Mouse (Mus musculus) intestine, embryonic 16.5 days (tissue): ENCODE data around the gene Emc9. TPM values are rescaled to one million over a fixed set of nuclear protein-coding genes. Genes with fewer than 3 reads are reported as not detected.

Experiments used
- ATAC-seq: fragments of 200-750 bp; cut with Nextera tagmentation; 2 replicates; pipeline ENCODE4 v1.8.0; 2017; ENCODE audit warnings: moderate TSS enrichment, moderate library complexity
- H3K27ac ChIP-seq: fragments of 300-500 bp; sonication (generic); 2 replicates; pipeline ENCODE4 v1.5.1; 2014; ENCODE audit warnings: mild to moderate bottlenecking, low read length
- H3K27me3 ChIP-seq: fragments of 300-500 bp; sonication (generic); replicated peaks from 2 replicates; pipeline ENCODE4 v1.6.1; 2014; ENCODE audit warnings: low read length, control low read depth, mixed read lengths; ENCODE audit not compliant: control insufficient read depth, insufficient read depth
- H3K36me3 ChIP-seq: fragments of 300-500 bp; sonication (generic); 2 replicates; pipeline ENCODE4 v1.6.1; 2014; ENCODE audit warnings: low read length, control low read depth; ENCODE audit not compliant: control insufficient read depth, insufficient read depth
- H3K4me1 ChIP-seq: fragments of 300-500 bp; sonication (generic); 2 replicates; pipeline ENCODE4 v1.6.1; 2014; ENCODE audit warnings: low read length, control low read depth, mixed read lengths; ENCODE audit not compliant: control insufficient read depth, insufficient read depth
- H3K4me2 ChIP-seq: fragments of 300-500 bp; sonication (generic); 2 replicates; pipeline ENCODE4 v1.6.1; 2014; ENCODE audit warnings: low read depth, low read length, control low read depth
- H3K4me3 ChIP-seq: fragments of 300-500 bp; sonication (generic); 2 replicates; pipeline ENCODE4 v1.5.1; 2014; ENCODE audit warnings: mild to moderate bottlenecking, low read length
- H3K9ac ChIP-seq: fragments of 300-500 bp; sonication (generic); 2 replicates; pipeline ENCODE4 v1.6.1; 2014; ENCODE audit warnings: low read depth, low read length
- H3K9me3 ChIP-seq: fragments of 300-500 bp; sonication (generic); 2 replicates; pipeline ENCODE4 v1.6.1; 2016; ENCODE audit warnings: low read length, control low read depth; ENCODE audit not compliant: control insufficient read depth
- WGBS: fragments of 180-500 bp; shearing (Covaris S2); extraction: QIAGEN DNeasy Blood & Tissue Kit; methylation state at CpG from one replicate; pipeline ENCODE4 v1.1.7; 2014; 5-methylcytosine and 5-hydroxymethylcytosine counted together
- polyA plus RNA-seq: library from polyadenylated mRNA; unstranded; fragments of >200 nt; fragmentation: Nextera tagmentation; extraction: Ambion mirVana; gene quantifications from 2 replicates; pipeline ENCODE4 v1.2.1, GENCODE M21; 2015

Gene Emc9
- polyA plus RNA-seq, result 14.0 and 15.6 TPM in 2 replicates

DNA sequence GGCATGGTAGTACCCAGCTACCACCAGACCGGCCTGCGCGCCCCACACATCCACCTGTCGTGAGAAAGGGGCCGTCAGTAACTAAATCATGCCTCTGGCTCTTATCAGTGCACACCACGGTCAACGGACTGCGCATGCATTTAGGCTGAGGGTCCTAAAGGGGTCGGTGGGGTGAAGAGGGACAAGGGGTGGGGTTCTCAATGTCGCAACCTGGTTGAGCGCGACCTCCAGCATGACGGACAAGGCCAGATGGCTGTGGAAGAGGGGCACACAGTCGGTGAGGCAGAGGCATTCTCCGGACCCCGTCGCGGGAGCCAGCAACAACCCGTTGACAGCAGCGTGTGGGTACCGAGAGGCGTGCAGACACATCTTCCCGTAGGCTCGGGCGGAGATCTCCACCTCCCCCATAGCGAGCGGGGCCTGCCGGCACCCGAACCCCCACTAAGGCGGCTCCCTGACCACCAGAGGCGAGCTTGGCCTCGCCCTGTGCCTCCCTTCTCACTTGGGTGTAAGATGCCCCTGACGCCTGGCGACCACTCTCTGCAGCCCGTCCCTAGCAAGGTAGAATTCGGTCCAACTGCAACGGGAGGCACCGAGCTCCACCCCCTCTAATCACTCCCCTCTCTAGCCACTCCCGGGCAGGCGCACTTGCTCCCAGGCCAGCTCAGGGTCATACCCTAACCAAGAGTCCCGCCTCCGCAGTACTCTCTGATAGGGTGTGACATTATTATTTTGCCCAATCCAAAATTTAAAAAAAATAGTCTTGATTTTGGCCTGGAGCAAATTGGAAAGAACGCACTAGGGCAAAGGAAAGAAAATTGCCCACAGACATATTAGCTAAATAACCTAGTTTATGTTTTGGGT, at the start of gene Emc9:
Emc9 (minus strand) TSS at position 601 of the 864 bp plus-strand sequence.
- no peaks in the 10 kb centered on the region for H3K9me3 ChIP-seq
- peak within 1 kb of the TSS; percentile 70 for H3K27ac ChIP-seq
- peaks cover 12% of the 10 kb centered on the region for H3K36me3 ChIP-seq
- peak within 1 kb of the TSS; percentile 74 for H3K9ac ChIP-seq
- 4% methylated on average over 42 of the region's 43 CpGs for WGBS
- H3K4me2 ChIP-seq, result peak within 1 kb of the TSS; percentile 91
- H3K4me3 ChIP-seq, result peak within 1 kb of the TSS; percentile 64
- H3K27me3 ChIP-seq, result no peaks in the 10 kb centered on the region
- ATAC-seq, result peak; percentile 94
- peaks cover 9% of the 10 kb centered on the region for H3K4me1 ChIP-seq

DNA sequence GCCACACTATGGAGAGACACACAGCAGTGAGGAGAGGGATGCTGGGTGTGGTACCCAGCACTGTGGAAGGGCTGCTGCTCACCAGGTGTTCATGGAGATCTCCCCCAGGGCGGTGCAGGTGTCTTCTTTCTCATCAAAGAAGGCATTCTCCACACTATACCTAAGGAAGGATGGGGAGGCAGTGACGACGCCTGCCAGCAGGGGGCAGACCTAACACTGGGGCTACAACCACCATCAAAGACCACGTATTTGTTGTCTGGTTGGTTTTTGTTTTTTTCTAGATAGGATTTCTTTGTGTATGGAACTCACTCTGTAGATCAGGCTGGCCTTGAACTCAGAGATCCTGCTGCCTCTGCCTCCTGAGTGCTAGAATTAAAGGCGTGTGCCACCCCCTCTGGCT, 44.2 kb upstream of the Emc9 start:
- Histone ChIP-seq H3K27ac (no peak overlapping the region), H3K9ac (no peak overlapping the region), H3K9me3 (no peaks in the 10 kb centered on the region), H3K27me3 (no peaks in the 10 kb centered on the region), H3K36me3 (peaks cover 59% of the 10 kb centered on the region), H3K4me1 (peaks cover 5% of the 10 kb centered on the region; the same call in 1 of the 2 replicates), H3K4me3 (no peak overlapping the region), H3K4me2 (no peak overlapping the region)
- WGBS, result 52% methylated on average over 5 of the region's 5 CpGs
- ATAC-seq, result no peak

DNA sequence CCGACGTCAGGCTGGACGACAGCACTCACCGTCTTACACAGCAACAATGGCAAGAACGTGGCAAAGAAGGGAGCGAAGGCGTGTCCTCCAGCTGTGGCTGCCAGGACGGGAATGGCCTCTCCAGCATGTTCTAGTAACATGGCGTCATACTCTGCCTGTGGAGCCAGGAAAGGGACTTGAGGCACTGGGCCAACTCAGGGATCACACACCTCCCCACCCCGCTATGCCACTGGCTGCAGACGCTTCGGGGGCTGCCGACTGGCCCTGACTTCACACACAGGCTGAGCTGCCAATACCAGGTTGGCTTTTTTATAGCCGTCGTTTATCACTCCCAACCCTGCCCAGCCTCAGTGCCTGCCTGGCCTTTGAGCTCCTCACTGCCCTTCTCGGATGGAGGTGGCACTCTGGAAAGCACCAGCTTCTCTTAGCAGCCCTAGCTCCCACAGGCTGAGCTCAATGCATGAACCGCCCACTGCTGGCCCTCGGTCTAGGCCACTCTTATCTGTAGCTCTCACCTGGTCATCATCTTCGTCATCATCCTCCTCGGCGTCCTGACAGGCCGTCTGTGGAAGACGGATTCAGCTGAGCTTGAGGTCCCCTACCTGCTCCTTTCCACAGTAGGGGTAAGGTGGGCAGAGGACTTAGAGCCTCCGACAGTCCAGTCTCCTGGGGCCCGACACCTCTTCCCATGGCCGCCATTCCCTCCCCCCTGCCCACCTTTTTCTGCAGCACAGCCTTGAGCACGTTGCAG, 43.1 kb upstream of the Emc9 start:
- H3K9me3 ChIP-seq, result no peaks in the 10 kb centered on the region
- 77% methylated on average over 27 of the region's 27 CpGs for WGBS
- no peak overlapping the region for H3K4me2 ChIP-seq
- H3K27me3 ChIP-seq, result no peaks in the 10 kb centered on the region
- H3K4me3 ChIP-seq, result no peak overlapping the region
- ATAC-seq, result no peak
- no peak overlapping the region for H3K27ac ChIP-seq
- H3K9ac ChIP-seq, result no peak overlapping the region
- peaks cover 52% of the 10 kb centered on the region for H3K36me3 ChIP-seq
- peaks cover 5% of the 10 kb centered on the region; the same call in 1 of the 2 replicates for H3K4me1 ChIP-seq

DNA sequence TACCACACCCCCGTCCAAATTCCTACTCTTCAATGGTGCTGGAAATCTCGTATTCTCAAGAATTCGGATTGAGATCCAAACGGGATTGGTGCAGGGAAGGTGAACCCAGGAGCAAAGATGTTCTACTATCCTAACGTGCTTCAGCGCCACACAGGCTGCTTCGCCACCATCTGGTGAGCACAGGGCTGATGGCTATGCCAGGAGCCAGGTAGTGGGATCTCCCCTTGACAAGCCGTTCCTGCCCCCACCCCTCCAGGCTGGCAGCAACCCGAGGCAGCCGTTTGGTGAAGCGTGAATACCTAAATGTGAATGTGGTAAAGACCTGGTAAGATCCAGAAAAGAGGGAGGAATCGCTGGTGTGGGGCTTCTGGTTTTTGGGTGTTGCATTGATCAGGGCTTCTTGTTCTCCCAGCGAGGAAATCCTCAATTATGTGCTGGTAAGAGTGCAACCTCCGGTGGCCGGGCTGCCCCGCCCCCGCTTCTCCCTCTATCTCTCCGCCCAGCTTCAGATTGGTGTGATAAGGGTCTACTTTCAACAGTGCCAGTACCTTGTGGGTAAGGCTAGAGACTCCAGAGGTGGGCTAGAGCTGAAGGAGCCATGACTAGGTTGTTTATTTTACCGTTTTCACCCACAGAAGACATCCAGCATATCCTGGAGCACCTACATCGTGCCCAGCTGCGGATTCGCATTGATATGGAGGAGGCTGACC, 33.5 kb upstream of the Emc9 start:
- Histone ChIP-seq H3K4me1 (peaks cover 9% of the 10 kb centered on the region; the same call in 1 of the 2 replicates), H3K4me2 (peak overlapping the region; percentile 49), H3K36me3 (no peaks in the 10 kb centered on the region), H3K9me3 (no peaks in the 10 kb centered on the region), H3K27ac (no peak overlapping the region), H3K9ac (peak overlapping the region; percentile 46; the same call in 1 of the 2 replicates), H3K27me3 (no peaks in the 10 kb centered on the region), H3K4me3 (peak overlapping the region; percentile 37)
- 34% methylated on average over 22 of the region's 22 CpGs for WGBS
- no peak for ATAC-seq

DNA sequence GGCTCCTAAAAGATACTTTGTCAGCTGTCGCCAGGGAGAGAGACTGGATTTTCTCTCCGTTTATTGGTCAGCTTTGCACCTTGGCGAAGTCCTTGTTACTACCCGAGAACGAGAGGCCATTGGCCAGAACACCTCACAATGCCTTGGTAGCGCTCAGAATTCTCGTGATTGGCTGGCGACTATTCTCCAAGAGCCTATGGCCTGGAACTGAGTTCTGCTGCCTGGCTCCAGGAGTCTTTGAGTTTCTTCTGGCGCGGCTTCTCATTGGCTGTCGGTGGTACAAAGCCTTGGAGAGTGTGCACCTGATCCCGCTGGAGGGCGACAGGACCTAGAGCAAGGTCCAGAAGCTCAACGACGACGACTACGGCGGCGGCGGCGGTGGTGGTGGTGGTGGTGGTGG, 32.7 kb upstream of the Emc9 start, which contains the start of gene Rec8:
Rec8 (plus strand) TSS at position 216 of the 400 bp plus-strand sequence.
- H3K9me3 ChIP-seq, result no peaks in the 10 kb centered on the region
- peak within 1 kb of the TSS; percentile 49 for H3K4me2 ChIP-seq
- peak within 1 kb of the TSS; percentile 37 for H3K4me3 ChIP-seq
- H3K9ac ChIP-seq, result peak within 1 kb of the TSS; percentile 46; the same call in 1 of the 2 replicates
- H3K27me3 ChIP-seq, result no peaks in the 10 kb centered on the region
- H3K27ac ChIP-seq, result no peak within 1 kb of the TSS
- no peaks in the 10 kb centered on the region for H3K36me3 ChIP-seq
- ATAC-seq, result peak; percentile 90
- 28% methylated on average over 21 of the region's 21 CpGs for WGBS
- peaks cover 9% of the 10 kb centered on the region; the same call in 1 of the 2 replicates for H3K4me1 ChIP-seq

DNA sequence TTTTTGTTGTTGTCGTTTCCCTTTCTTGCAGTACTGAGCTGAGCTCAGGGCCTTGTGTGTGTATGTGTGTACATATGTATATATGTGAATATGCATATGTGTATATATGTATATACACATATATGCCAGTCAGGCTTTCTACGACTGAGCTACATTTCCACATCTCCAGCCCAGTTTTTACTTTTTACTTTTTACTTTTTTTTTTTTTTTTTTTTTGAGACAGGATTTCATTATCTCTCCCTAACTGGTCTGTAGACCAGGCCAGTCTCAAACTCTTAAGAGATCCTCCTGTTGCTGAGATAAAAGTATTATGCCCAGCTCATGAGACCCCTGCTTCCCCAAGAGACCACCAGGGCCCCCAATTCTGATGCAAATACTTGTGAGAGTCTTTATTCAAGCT, 31.7 kb upstream of the Emc9 start:
- H3K4me1 ChIP-seq, result peaks cover 9% of the 10 kb centered on the region; the same call in 1 of the 2 replicates
- no peaks in the 10 kb centered on the region for H3K36me3 ChIP-seq
- H3K9ac ChIP-seq, result no peak overlapping the region
- WGBS, result 86% methylated on average over 2 of the region's 2 CpGs
- H3K27ac ChIP-seq, result no peak overlapping the region
- H3K4me2 ChIP-seq, result no peak overlapping the region
- no peaks in the 10 kb centered on the region for H3K9me3 ChIP-seq
- no peak overlapping the region for H3K4me3 ChIP-seq
- no peak for ATAC-seq
- H3K27me3 ChIP-seq, result no peaks in the 10 kb centered on the region

DNA sequence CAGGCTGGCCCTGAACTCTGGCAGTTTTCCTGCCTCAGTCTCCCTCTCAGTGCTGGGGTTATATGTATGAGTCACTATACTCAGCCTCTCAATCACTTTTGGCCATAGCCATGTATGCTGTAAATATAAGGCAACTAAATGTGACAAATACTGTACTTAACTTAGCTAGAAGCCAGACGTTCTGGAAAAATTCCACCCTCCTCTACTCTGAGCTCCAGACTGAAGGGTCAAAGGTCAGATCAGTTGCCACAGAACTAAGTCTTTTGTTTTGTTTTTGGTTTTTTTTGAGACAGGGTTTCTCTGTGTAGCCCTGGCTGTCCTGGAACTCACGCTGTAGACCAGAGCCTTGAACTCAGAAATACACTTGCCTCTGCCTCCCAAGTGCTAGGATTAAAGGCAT, 30.8 kb upstream of the Emc9 start:
- Histone ChIP-seq H3K27ac (no peak overlapping the region), H3K4me1 (peaks cover 9% of the 10 kb centered on the region; the same call in 1 of the 2 replicates), H3K4me3 (no peak overlapping the region), H3K9me3 (no peaks in the 10 kb centered on the region), H3K36me3 (no peaks in the 10 kb centered on the region), H3K9ac (no peak overlapping the region), H3K27me3 (no peaks in the 10 kb centered on the region), H3K4me2 (no peak overlapping the region)
- WGBS, result 35% methylated on average over 2 of the region's 2 CpGs
- no peak for ATAC-seq

DNA sequence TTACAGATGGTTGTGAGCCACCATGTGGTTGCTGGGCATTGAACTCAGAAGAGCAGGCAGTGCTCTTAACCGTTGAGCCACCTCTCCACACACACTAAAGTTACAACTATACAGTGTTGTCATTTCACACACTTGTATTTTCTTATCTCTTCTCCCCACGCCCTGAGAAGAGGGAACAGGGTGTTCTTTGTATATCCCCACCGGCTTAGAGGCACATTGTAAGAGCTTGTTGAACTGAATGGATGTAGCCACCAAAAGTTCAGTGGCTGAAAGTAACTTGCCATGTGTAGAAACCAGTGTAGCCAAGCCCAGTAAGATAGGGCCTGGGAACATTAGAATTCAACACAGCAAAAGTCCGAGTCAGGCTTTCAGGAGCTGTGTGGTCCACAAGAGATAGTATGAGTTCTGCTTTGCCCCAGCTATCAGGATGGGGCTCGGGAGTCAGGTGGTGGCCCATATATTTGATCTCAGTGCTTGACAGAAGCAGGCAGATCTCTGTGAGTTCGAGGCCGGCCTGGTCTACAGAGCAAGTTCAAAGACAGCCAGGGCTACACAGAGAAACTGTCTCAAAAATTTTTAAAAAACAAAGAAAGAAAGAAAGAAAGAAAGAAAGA, 29.6 kb upstream of the Emc9 start:
- 74% methylated on average over 7 of the region's 7 CpGs for WGBS
- no peak overlapping the region for H3K9ac ChIP-seq
- no peak overlapping the region for H3K4me3 ChIP-seq
- no peaks in the 10 kb centered on the region for H3K9me3 ChIP-seq
- no peaks in the 10 kb centered on the region for H3K27me3 ChIP-seq
- peaks cover 9% of the 10 kb centered on the region; the same call in 1 of the 2 replicates for H3K4me1 ChIP-seq
- no peaks in the 10 kb centered on the region for H3K36me3 ChIP-seq
- no peak overlapping the region for H3K4me2 ChIP-seq
- no peak for ATAC-seq
- H3K27ac ChIP-seq, result no peak overlapping the region
